Mouse (Mus musculus) stomach, postnatal 0 days (tissue): Measurements from ENCODE around the gene Reg2. TPM values are rescaled to one million over a fixed set of nuclear protein-coding genes. Genes with fewer than 3 reads are reported as not detected.
"Not testable (repeated sequence)": the region's sequence is repeated elsewhere in the genome, so short reads cannot be mapped to it uniquely, and the experiment has no call there.

Source experiments
- ATAC-seq: fragments of 200-750 bp; cut with Nextera tagmentation; 2 replicates; pipeline ENCODE4 v1.8.0; 2017; ENCODE audit not compliant: low FRiP score, low TSS enrichment
- DNase-seq: peaks from one replicate; pipeline ENCODE4 v3.0.0-alpha.2; 2016; ENCODE audit warnings: low spot score
- H3K27ac ChIP-seq: fragments of 300-500 bp; sonication (generic); replicated peaks from 2 replicates; pipeline ENCODE4 v1.5.1; 2014; ENCODE audit warnings: mild to moderate bottlenecking, control low read depth
- H3K27me3 ChIP-seq: fragments of 300-500 bp; sonication (generic); 2 replicates; pipeline ENCODE4 v1.6.1; 2014; ENCODE audit warnings: low read length; ENCODE audit not compliant: control insufficient read depth, insufficient read depth
- H3K36me3 ChIP-seq: fragments of 300-500 bp; sonication (generic); 2 replicates; pipeline ENCODE4 v1.6.1; 2014; ENCODE audit warnings: low read length, mixed read lengths; ENCODE audit not compliant: control insufficient read depth, insufficient read depth
- H3K4me1 ChIP-seq: fragments of 300-500 bp; sonication (generic); replicated peaks from 2 replicates; pipeline ENCODE4 v1.6.1; 2014; ENCODE audit warnings: antibody characterized with exemption; ENCODE audit not compliant: control insufficient read depth, insufficient read depth
- H3K4me2 ChIP-seq: fragments of 300-500 bp; sonication (generic); replicated peaks from 2 replicates; pipeline ENCODE4 v1.6.1; 2014; ENCODE audit warnings: low read depth, mild to moderate bottlenecking, control low read depth, moderate library complexity
- H3K4me3 ChIP-seq: fragments of 300-500 bp; sonication (generic); 2 replicates; pipeline ENCODE4 v1.5.1; 2014; ENCODE audit warnings: low read depth, low read length, control low read depth
- H3K9ac ChIP-seq: fragments of 300-500 bp; sonication (generic); 2 replicates; pipeline ENCODE4 v1.6.1; 2014; ENCODE audit warnings: mild to moderate bottlenecking, low read length, control low read depth, mixed read lengths
- H3K9me3 ChIP-seq: fragments of 300-500 bp; sonication (generic); 2 replicates; pipeline ENCODE4 v1.6.1; 2016; ENCODE audit warnings: low read length; ENCODE audit not compliant: control insufficient read depth
- CTCF ChIP-seq: IDR thresholded peaks from 2 replicates; pipeline ENCODE4 v1.5.1; 2016; ENCODE audit warnings: antibody characterized with exemption, low read depth, mild to moderate bottlenecking, moderate library complexity
- EP300 ChIP-seq: optimal IDR thresholded peaks from 2 replicates; pipeline ENCODE3; 2016; ENCODE audit warnings: antibody characterized with exemption
- WGBS: fragments of 180-500 bp; shearing (Covaris S2); extraction: QIAGEN DNeasy Blood & Tissue Kit; methylation state at CpG from one replicate; pipeline ENCODE4 v1.1.7; 2014; 5-methylcytosine and 5-hydroxymethylcytosine counted together
- polyA plus RNA-seq: library from polyadenylated mRNA; unstranded; fragments of >200 nt; fragmentation: Nextera tagmentation; extraction: Ambion mirVana; gene quantifications from 2 replicates; pipeline ENCODE4 v1.2.1, GENCODE M21; 2015

The Reg2 gene
- not detected in 2 replicates for polyA plus RNA-seq

DNA sequence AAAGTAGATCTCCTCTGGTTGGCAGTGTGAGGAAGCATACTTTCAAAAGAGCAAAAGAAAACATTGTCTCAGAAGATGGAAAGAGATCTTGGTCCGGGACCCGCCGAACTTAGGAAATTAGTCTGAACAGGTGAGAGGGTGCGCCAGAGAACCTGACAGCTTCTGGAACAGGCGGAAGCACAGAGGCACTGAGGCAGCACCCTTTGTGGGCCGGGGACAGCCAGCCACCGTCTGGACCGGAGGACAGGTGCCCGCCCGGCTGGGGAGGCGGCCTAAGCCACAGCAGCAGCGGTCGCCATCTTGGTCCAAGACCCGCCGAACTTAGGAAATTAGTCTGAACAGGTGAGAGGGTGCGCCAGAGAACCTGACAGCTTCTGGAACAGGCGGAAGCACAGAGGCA is at the start of gene Reg2:
Gene Reg2 (plus strand): TSS at position 301 of the 400 bp plus-strand sequence.
- not testable (repeated sequence) for H3K9me3 ChIP-seq, H3K27ac ChIP-seq, H3K9ac ChIP-seq, H3K27me3 ChIP-seq, H3K4me3 ChIP-seq, H3K4me2 ChIP-seq, ATAC-seq, H3K4me1 ChIP-seq, DNase-seq, H3K36me3 ChIP-seq
- WGBS = 96% methylated on average over 4 of the region's 17 CpGs

DNA sequence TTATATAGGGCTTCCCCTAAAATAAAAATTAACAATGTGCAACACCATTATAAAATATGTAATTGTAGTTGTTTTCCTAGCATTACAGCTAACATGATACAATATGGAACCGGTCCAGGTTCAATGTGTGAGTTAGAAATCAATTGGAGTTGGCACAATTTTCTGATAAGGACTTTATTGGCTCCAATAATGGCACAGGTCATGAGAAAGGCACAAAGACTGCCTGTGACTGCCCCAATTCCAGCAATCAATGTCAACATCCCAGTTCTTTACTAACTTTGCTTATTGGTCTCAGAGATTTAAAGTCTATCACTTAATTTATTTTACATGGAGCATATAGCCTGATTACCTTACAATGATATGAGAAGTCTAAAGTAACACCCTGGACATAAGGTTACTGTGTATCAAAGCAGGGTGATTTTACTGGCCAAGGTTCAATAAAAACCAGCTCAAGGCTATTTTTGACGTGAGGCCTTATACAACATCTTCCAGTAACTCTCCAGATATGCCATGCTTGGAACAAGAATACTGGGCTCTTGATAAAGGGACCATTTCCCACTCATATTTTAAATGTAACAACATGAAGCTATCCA is 33.4 kb upstream of the Reg2 start:
- Histone ChIP-seq H3K9ac (no peak overlapping the region), H3K4me1 (no peaks in the 10 kb centered on the region), H3K4me2 (no peak overlapping the region), H3K9me3 (no peaks in the 10 kb centered on the region), H3K36me3 (no peaks in the 10 kb centered on the region), H3K27ac (no peak overlapping the region), H3K4me3 (no peak overlapping the region), H3K27me3 (no peaks in the 10 kb centered on the region)
- WGBS = 61% methylated on average over 2 of the region's 2 CpGs
- TF ChIP-seq EP300 (no peak), CTCF (no peak)
- ATAC-seq (no peak), DNase-seq (no peak)

DNA sequence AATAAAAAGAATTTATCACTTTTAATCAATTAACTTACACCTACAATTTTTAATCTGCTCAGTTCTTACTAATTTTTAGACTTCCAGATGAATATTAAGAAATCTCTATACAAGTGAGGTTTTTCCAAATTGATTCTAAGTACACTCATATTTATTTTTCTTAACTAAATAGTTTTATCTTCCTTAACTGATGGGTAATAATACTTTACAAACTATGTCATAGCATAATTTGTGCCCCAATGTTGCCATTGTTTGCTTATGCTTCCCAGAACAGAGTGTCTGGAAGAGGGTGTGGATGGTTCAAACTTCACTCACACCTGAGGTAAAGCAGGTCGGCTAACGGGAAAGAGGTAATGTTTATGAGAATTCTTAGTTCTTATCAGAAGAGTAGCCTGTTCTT is 25.1 kb upstream of the Reg2 start, which contains the start of gene Reg3b:
Gene Reg3b (plus strand): TSS at position 301 of the 400 bp plus-strand sequence.
- no peak for TF ChIP-seq CTCF
- TF ChIP-seq EP300 = no peak

DNA sequence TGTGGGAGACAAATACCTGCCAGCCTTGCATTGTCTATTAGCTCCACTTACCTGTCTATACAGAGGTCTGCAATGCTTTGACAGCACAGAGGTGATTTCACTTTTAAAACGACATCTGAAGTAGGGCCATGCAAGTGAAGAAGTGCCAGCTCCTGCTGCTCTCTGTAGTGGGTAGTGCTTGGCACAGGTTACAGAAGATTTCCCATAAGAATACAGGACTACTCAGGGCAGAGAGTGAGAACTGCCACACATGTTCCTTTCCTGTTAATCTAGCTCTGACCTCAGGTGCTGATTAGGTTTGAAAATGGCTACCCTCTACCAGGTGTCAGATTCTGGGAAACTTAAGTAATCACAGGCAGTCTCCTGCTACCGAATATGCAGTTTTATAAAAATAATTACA is 16.7 kb upstream of the Reg2 start, which contains the start of gene Reg3d:
Gene Reg3d (minus strand): TSS at position 101 of the 400 bp plus-strand sequence.
- H3K27ac ChIP-seq = no peak within 1 kb of the TSS
- no peaks in the 10 kb centered on the region for H3K27me3 ChIP-seq
- H3K4me1 ChIP-seq = no peaks in the 10 kb centered on the region
- H3K9me3 ChIP-seq = no peaks in the 10 kb centered on the region
- no peak within 1 kb of the TSS for H3K4me2 ChIP-seq
- H3K4me3 ChIP-seq = no peak within 1 kb of the TSS
- H3K36me3 ChIP-seq = no peaks in the 10 kb centered on the region
- ATAC-seq (no peak), DNase-seq (no peak)
- WGBS = 62% methylated on average over 2 of the region's 2 CpGs
- TF ChIP-seq EP300 = no peak
- H3K9ac ChIP-seq = no peak within 1 kb of the TSS

More for the DNA sequence above, 25.1 kb upstream of the Reg2 start, which contains the start of gene Reg3b:
- no peak within 1 kb of the TSS for H3K4me3 ChIP-seq
- DNase-seq (no peak), ATAC-seq (no peak)
- H3K9ac ChIP-seq = no peak within 1 kb of the TSS
- 59% methylated on average over 2 of the region's 2 CpGs for WGBS
- no peak within 1 kb of the TSS for H3K27ac ChIP-seq
- no peaks in the 10 kb centered on the region for H3K27me3 ChIP-seq
- no peak within 1 kb of the TSS for H3K4me2 ChIP-seq
- no peaks in the 10 kb centered on the region for H3K4me1 ChIP-seq
- H3K9me3 ChIP-seq = no peaks in the 10 kb centered on the region
- H3K36me3 ChIP-seq = no peaks in the 10 kb centered on the region

DNA sequence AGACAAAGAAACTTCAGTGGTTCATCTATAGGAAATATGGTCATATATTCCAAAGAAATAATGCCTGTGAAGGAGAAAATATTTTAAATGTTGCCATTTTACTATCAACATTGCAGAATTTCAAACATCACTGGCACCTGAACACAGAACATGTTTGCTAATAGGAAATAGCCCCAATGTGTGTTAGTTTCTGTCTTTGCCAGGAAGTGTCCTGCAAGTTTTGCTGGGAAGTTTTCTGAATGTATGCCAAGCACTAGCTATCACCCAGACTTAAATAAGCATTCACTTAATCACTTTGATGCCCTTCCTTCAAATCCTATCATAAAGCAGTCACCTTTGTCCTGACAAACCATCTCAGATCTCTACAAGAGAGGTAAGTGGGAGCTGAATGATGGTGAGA is 15.0 kb upstream of the Reg2 start, which contains the start of gene Reg3a:
Gene Reg3a (plus strand): TSS at position 301 of the 400 bp plus-strand sequence.
- H3K4me3 ChIP-seq = no peak within 1 kb of the TSS
- no peak within 1 kb of the TSS for H3K9ac ChIP-seq
- H3K27ac ChIP-seq = no peak within 1 kb of the TSS
- ATAC-seq (no peak), DNase-seq (no peak)
- H3K4me1 ChIP-seq = no peaks in the 10 kb centered on the region
- H3K9me3 ChIP-seq = no peaks in the 10 kb centered on the region
- H3K36me3 ChIP-seq = no peaks in the 10 kb centered on the region
- TF ChIP-seq CTCF (no peak), EP300 (no peak)
- H3K27me3 ChIP-seq = no peaks in the 10 kb centered on the region
- H3K4me2 ChIP-seq = no peak within 1 kb of the TSS

DNA sequence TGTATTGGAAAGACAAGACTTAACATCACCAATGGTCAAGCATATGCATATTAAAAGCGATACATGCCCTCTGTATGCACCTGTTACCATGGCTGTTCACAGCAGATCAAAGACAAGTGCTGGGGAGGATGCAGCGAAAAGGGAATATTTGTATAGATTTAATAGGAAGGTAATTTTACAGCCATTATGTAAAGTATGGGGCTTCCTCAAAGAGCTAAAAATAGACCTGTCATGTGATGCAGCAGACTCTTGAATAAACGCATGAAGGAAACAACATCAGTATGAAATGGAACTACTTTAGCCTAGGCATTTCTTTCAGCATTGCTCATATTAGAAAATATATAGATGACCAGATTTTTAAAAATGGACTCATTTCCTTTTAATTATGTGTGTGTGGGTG is 9.8 kb upstream of the Reg2 start:
- H3K4me1 ChIP-seq = no peaks in the 10 kb centered on the region
- DNase-seq = no peak
- no peak overlapping the region for H3K27ac ChIP-seq
- TF ChIP-seq EP300 = no peak
- no peak for TF ChIP-seq CTCF
- ATAC-seq = no peak
- no peak overlapping the region for H3K4me3 ChIP-seq
- no peaks in the 10 kb centered on the region for H3K9me3 ChIP-seq
- H3K27me3 ChIP-seq = no peaks in the 10 kb centered on the region
- no peak overlapping the region for H3K9ac ChIP-seq
- H3K36me3 ChIP-seq = no peaks in the 10 kb centered on the region
- WGBS = 81% methylated on average over 3 of the region's 3 CpGs
- H3K4me2 ChIP-seq = no peak overlapping the region

DNA sequence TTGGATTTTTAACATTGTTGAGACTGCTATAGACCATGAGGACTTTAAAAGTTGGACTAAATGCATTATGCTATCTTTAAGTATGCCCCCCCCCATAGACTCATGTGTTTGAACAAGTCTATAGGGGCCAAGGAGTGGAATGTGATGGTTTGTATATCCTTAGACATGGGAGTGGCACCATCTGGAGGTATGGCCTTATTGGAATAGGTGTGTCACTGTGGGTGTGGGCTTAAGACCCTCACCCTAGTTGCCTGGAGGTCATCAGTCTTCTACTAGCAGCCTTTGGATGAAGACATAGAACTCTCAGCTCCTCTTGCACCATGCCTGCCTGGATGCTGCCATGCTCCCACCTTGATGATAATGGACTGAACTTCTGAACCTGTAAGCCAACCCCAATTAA is 27.0 kb downstream of the Reg2 start, which contains the start of gene Reg1:
Gene Reg1 (plus strand): TSS at position 301 of the 400 bp plus-strand sequence.
- ATAC-seq, H3K4me3 ChIP-seq, H3K27ac ChIP-seq, H3K27me3 ChIP-seq, H3K4me1 ChIP-seq, H3K36me3 ChIP-seq, H3K4me2 ChIP-seq, DNase-seq, H3K9me3 ChIP-seq, H3K9ac ChIP-seq: not testable (repeated sequence)
